Comparison of ENCODE assay signal across 20 mouse cellular contexts in the genomic region with DNA sequence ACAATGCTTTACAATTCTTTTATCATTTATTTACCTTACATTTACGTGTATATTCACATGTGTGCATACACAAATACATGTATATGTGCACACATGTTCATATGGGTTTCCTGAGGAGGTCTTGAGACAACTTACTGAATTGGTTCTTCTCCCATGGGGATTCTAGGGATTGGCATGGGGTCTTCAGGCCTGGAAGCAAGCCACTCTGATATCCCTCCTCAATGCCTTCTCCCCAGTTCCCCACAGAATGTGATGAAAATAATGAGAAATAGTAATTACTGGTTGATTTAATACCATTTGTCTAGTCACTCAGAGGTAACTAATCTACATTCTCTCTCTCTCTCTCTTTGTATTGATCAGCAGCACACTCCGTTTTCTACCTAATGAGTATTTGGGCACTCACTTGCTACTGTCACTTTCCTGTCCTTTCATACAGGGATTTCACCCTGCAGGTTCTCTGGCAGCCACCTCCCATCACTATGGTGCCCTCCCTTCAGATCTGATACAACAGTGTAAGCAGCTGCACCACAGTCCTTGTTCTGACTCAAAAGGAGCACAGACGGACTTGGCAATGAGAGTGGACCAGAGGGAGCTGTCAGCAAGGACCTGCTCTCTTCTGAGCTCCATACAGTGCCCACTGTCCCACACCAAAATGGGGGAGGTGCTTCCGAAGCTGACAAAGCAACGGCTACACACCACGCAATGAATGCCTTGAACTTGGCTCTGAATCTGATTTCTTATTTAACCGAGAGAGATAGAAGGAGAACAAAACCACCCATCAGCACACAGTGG.
DNase-seq lines count a peak whose midpoint lies in the region; ATAC-seq and TF ChIP-seq lines count a peak whose summit lies in the region.
"Had no signal": no experiment of that assay in that cellular context is flagged by ENCODE, and none has a peak within 500 bp of the region (broad histone marks: within the 10 kb centered on the region; RNA-seq: fewer than 3 reads in every experiment).

No protein-coding gene starts in this region.

- no peak for TF ChIP-seq CTCF in brain, embryonic 14.5 days (IDR thresholded peaks at IDR 0.05; ENCODE audit: borderline replicate concordance, extremely low read depth, insufficient read depth, insufficient read length)

- ATAC-seq in hindbrain, embryonic 16.5 days, result peak; percentile 99
- ATAC-seq: inflammation-experienced regulatory T-cells, adult 6 months had no signal

- 50% methylated on average over 7 of the region's 7 CpGs for WGBS in hindbrain, embryonic 16.5 days

- peak; percentile 3 to 6 for DNase-seq in cerebellum, postnatal 25 days
- no peak for DNase-seq in cerebellum, adult 18-20 months
- peak; percentile 78 for DNase-seq in left cerebral cortex, postnatal 4 days
- no peak for DNase-seq in left cerebral cortex, adult 8-10 months (ENCODE audit: low spot score in 2 of 2)
- DNase-seq in brain, embryonic 14.5 days (ENCODE audit: low read depth), result peak; percentile 88
- DNase-seq in gastrocnemius, postnatal 10 days, result no peak
- DNase-seq in left cerebral cortex, postnatal 25 days (ENCODE audit: low spot score in 2 of 2), result no peak
- DNase-seq: adrenal gland, postnatal 25 days; cerebellum, adult 11-12 months; gastrocnemius, postnatal 36 days; liver, embryonic 13.5 days; lung, postnatal 14 days; thymus, adult 2 months had no signal

- H3K4me1 ChIP-seq in hindbrain, embryonic 16.5 days (ENCODE audit: control insufficient read depth, insufficient read depth, low read depth, low read length), result peaks cover 7% of the 10 kb centered on the region; the same call in 1 of the 2 replicates
- H3K4me1 ChIP-seq: embryonic facial prominence, embryonic 10.5 days; heart, embryonic 15.5 days; liver, embryonic 13.5 days had no signal

- intact Hi-C loops in left cerebral cortex, postnatal 4 days (cut with DNase I), result no loop called here
- intact Hi-C loops in left cerebral cortex, postnatal 25 days (cut with DNase I), result no loop called here

- no peak for TF ChIP-seq POLR2A in brain, embryonic 14.5 days (IDR thresholded peaks at IDR 0.05; ENCODE audit: borderline replicate concordance, extremely low read depth, insufficient read depth, insufficient read length, poor library complexity, severe bottlenecking)

- no peak overlapping the region for H3K27ac ChIP-seq in hindbrain, embryonic 16.5 days (ENCODE audit: low read depth, low read length)
- H3K27ac ChIP-seq: embryonic facial prominence, embryonic 10.5 days; heart, embryonic 15.5 days; kidney, postnatal 0 days; left cerebral cortex, adult 2 months; liver, embryonic 13.5 days; midbrain, embryonic 12.5 days had no signal

- H3K4me2 ChIP-seq in hindbrain, embryonic 16.5 days (ENCODE audit: low read length), result peak overlapping the region; percentile 12
- H3K4me2 ChIP-seq: heart, embryonic 15.5 days; liver, embryonic 13.5 days; midbrain, embryonic 12.5 days had no signal

- no peaks in the 10 kb centered on the region for H3K27me3 ChIP-seq in hindbrain, embryonic 16.5 days (replicated peaks; ENCODE audit: control insufficient read depth, insufficient read depth, low read length)
- H3K27me3 ChIP-seq: heart, embryonic 15.5 days; liver, embryonic 13.5 days; midbrain, embryonic 12.5 days had no signal

- H3K9ac ChIP-seq in hindbrain, embryonic 16.5 days (ENCODE audit: low read depth, low read length), result no peak overlapping the region
- H3K9ac ChIP-seq: heart, embryonic 15.5 days; liver, embryonic 13.5 days; midbrain, embryonic 12.5 days had no signal

- H3K9me3 ChIP-seq in hindbrain, embryonic 16.5 days (ENCODE audit: control insufficient read depth, low read length), result no peaks in the 10 kb centered on the region
- H3K9me3 ChIP-seq: embryonic facial prominence, embryonic 10.5 days; heart, embryonic 15.5 days; liver, embryonic 13.5 days; midbrain, embryonic 12.5 days had no signal

- H3K4me3 ChIP-seq in hindbrain, embryonic 16.5 days (ENCODE audit: low read length), result no peak overlapping the region
- H3K4me3 ChIP-seq: embryonic facial prominence, embryonic 10.5 days; heart, embryonic 15.5 days; left cerebral cortex, adult 2 months; liver, embryonic 13.5 days; midbrain, embryonic 12.5 days had no signal

- no peaks in the 10 kb centered on the region for H3K36me3 ChIP-seq in hindbrain, embryonic 16.5 days (ENCODE audit: control insufficient read depth, insufficient read depth, low read length)
- H3K36me3 ChIP-seq: embryonic facial prominence, embryonic 10.5 days; heart, embryonic 15.5 days; liver, embryonic 13.5 days; midbrain, embryonic 12.5 days had no signal

Comparison
In these comparisons a context has a peak if more than half of its experiments do, and no peak if none do; other contexts are left out.
1. DNase-seq: peak in cerebellum, postnatal 25 days (2 of 2), left cerebral cortex, postnatal 4 days (single experiment) and brain, embryonic 14.5 days (single experiment); none in cerebellum, adult 18-20 months (0 of 2), left cerebral cortex, adult 8-10 months (0 of 2), gastrocnemius, postnatal 10 days (single experiment) and left cerebral cortex, postnatal 25 days (0 of 2).